Mouse (Mus musculus) brown adipose tissue, adult 24 weeks (tissue): Measurements from ENCODE around the gene Nox1. TPM values are rescaled to one million over a fixed set of nuclear protein-coding genes. Genes with fewer than 3 reads are reported as not detected.
"Not testable (repeated sequence)": the region's sequence is repeated elsewhere in the genome, so short reads cannot be mapped to it uniquely, and the experiment has no call there.

Source experiments
- H3K27ac ChIP-seq: fragments of 200-500 bp; replicated peaks from 2 replicates; pipeline ENCODE4 v1.5.1; 2012; ENCODE audit warnings: low read depth, mild to moderate bottlenecking, low read length
- H3K4me1 ChIP-seq: fragments of 200-500 bp; 2 replicates; pipeline ENCODE4 v1.6.1; 2012; ENCODE audit warnings: low read length, mixed read lengths; ENCODE audit not compliant: control insufficient read depth, insufficient read depth, insufficient read length
- H3K4me3 ChIP-seq: fragments of 200-500 bp; 2 replicates; pipeline ENCODE4 v1.5.1; 2012; ENCODE audit warnings: low read depth, mild to moderate bottlenecking, low read length, moderate library complexity; ENCODE audit not compliant: insufficient read depth
- polyA plus RNA-seq: library from polyadenylated mRNA; stranded (reverse); fragments of >200 nt; gene quantifications from 2 replicates; pipeline ENCODE4 v1.2.4, GENCODE M21; 2012; ENCODE audit not compliant: missing spikeins, insufficient read depth, insufficient read length

The Nox1 gene
- polyA plus RNA-seq, result not detected in 2 replicates

- H3K4me1 ChIP-seq, result no peaks in the 10 kb centered on the region
- no peak within 1 kb of the TSS for H3K4me3 ChIP-seq
- H3K27ac ChIP-seq, result no peak within 1 kb of the TSS
These were observed at the start of gene Nox1 for GRCm38 (mm10) chrX:134221856-134222255. Gene Nox1 (minus strand): TSS chrX:134221956.

- no peak overlapping the region for H3K4me3 ChIP-seq
- H3K27ac ChIP-seq, result no peak overlapping the region
- H3K4me1 ChIP-seq, result no peaks in the 10 kb centered on the region
These were observed 40.4 kb upstream of the Nox1 start for GRCm38 (mm10) chrX:134262129-134262528.

- Histone ChIP-seq H3K4me3 (no peak overlapping the region), H3K27ac (no peak overlapping the region), H3K4me1 (no peaks in the 10 kb centered on the region)
These were observed 39.4 kb upstream of the Nox1 start for GRCm38 (mm10) chrX:134261191-134261590.

DNA sequence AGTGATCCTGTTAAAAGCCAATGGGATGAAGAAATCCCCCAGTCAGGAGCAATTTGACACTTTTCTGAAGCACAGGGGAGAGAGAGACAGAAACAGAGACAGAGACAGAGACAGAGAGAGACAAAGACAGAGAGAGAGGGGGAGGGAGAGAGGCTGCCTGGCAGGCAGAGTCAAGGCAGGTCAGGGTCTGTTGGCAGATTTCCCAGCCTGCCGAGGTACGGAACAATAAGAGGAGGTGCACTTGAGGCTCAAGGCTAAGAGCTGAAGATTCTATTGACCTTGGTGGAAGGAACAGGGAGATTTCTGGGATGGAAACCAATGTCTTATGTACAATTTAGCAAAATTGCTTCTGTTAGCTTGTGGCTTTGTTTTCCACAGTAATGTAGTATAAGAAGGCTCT is 26.4 kb upstream of the Nox1 start:
- Histone ChIP-seq H3K4me1 (no peaks in the 10 kb centered on the region), H3K4me3 (no peak overlapping the region), H3K27ac (no peak overlapping the region)

GRCm38 (mm10) chrX:134245946-134246345 is 24.2 kb upstream of the Nox1 start:
- H3K27ac ChIP-seq, result no peak overlapping the region
- H3K4me1 ChIP-seq, result no peaks in the 10 kb centered on the region
- no peak overlapping the region for H3K4me3 ChIP-seq

- Histone ChIP-seq H3K4me1 (no peaks in the 10 kb centered on the region), H3K4me3 (no peak overlapping the region), H3K27ac (no peak overlapping the region)
These were observed 16.5 kb upstream of the Nox1 start for GRCm38 (mm10) chrX:134238266-134238665.

- H3K4me1 ChIP-seq, result no peaks in the 10 kb centered on the region
- H3K27ac ChIP-seq, result no peak overlapping the region
- H3K4me3 ChIP-seq, result no peak overlapping the region
These were observed 11.3 kb upstream of the Nox1 start for GRCm38 (mm10) chrX:134233048-134233447.

- no peaks in the 10 kb centered on the region for H3K4me1 ChIP-seq
- no peak overlapping the region for H3K27ac ChIP-seq
- no peak overlapping the region for H3K4me3 ChIP-seq
These were observed 1.1 kb downstream of the Nox1 start for GRCm38 (mm10) chrX:134220618-134221017.

DNA sequence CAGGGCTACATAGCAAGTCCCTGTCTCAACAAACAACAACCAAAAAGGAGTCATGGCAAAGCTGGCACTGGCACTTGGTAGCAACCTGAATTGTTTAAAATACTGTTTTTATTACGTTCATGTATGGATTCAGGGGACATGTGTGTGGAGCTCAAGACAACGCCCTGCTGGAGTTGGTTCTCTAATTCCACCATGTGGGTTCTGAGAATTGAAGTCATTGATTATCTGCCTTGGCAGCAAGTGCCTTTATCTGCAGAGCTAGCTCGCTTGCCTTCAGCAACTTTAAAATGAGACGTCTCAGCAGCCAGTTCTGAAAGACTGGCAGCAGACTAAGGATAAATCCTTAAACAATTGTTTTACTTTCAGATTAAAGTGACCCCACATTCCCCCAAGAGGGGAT is 3.6 kb downstream of the Nox1 start:
- H3K27ac ChIP-seq, result no peak overlapping the region
- no peaks in the 10 kb centered on the region for H3K4me1 ChIP-seq
- H3K4me3 ChIP-seq, result no peak overlapping the region

DNA sequence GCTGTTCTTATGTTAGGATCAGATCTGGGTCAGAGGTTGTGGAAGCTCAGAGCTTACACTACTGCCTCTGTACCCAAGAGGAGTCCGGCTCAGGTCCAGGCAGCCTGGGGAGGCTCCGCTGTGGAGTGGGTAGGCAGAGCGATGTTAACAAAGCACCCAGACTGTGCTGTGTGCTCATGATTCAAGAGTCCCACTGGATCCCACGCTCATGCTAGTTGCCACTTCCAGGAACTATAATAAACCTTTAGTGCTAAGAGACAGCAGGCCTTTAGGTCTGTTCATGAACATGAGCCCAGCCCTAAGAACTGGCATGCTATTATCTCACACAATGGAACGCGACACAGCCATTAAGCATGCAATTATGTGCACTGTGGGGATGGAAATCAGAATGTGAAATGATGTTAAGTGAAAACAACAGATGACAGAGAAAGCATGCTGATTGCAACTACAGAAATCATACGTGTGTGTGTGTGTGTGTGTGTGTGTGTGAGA is 10.6 kb downstream of the Nox1 start:
- H3K4me1 ChIP-seq, result no peaks in the 10 kb centered on the region
- H3K4me3 ChIP-seq, result no peak overlapping the region
- H3K27ac ChIP-seq, result no peak overlapping the region

DNA sequence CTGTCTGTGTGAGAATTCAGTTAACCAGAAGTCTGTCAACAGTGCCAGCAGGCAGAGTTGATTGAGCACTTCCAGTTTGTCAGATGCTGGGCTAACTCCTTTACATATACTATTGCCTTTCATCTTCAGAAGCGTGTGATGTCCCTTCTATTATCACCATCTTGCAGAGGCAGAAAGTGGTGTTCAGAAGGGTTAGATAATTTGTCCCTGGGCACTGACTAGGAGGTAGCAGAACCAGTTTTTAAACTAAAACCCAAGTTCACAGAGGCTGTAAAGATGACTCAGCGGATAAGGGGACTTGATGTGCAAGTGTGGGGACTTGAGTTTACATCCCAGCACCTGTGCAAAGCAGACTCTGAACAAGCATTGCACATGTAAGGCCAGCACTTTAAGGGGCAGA is 13.3 kb downstream of the Nox1 start:
- H3K27ac ChIP-seq, result no peak overlapping the region
- H3K4me1 ChIP-seq, result no peaks in the 10 kb centered on the region
- no peak overlapping the region for H3K4me3 ChIP-seq

GRCm38 (mm10) chrX:134187201-134187600 is 34.6 kb downstream of the Nox1 start, which contains the start of gene Arl13a:
Gene Arl13a (plus strand): TSS chrX:134187501.
- not testable (repeated sequence) for H3K4me3 ChIP-seq, H3K4me1 ChIP-seq, H3K27ac ChIP-seq

DNA sequence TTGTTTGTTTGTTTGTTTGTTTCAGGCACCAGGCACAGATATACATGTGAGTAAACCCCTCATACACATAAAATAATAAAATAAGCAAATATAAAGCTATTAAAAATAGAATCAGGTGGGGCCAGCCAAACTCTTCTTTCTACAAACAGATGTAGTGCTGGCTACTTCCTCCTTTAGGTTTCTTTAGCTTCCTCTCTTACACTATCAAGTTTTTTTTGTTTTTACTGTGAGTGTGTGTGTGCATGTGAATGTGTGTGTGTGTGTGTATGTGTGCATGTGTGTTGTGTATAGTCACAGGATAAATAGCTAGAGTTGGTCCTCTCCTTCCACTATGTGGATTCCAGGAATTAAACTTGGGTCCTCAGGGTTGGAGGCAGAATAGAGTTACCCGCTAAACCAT is 47.1 kb downstream of the Nox1 start:
- Histone ChIP-seq H3K4me1 (no peaks in the 10 kb centered on the region), H3K4me3 (no peak overlapping the region), H3K27ac (no peak overlapping the region)

- Histone ChIP-seq H3K4me1 (no peaks in the 10 kb centered on the region), H3K4me3 (no peak overlapping the region), H3K27ac (no peak overlapping the region)
These were observed 51.2 kb downstream of the Nox1 start for GRCm38 (mm10) chrX:134170584-134170983.

DNA sequence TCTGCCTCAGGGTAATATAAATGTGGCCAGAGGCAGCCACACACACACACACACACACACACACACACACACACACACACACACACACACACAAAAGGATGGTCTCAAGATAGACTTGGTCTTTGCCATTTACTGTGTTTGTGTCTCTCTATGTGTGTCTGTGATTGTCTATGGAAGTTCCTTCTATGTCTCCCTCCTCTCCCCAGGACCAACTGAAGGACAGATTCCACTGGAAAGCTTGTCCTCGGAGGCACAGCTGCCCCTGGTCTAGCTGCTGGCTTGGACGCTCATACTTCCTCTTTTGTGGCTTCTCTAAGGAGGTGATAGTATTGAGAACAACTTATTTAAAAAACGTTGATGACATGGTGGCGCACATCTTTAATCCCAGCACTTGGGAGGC is 58.3 kb downstream of the Nox1 start:
- Histone ChIP-seq H3K27ac (no peak overlapping the region), H3K4me1 (0 out of 2 replicates have a peak, but pooled peaks cover 2% of the 10 kb centered on the region)

GRCm38 (mm10) chrX:134162826-134163225 is 58.9 kb downstream of the Nox1 start:
- Histone ChIP-seq H3K4me3 (0 out of 2 replicates have a peak overlapping the region, but pooled peaks have one; percentile 5), H3K4me1 (0 out of 2 replicates have a peak, but pooled peaks cover 2% of the 10 kb centered on the region), H3K27ac (no peak overlapping the region)

More for the DNA sequence above, 58.3 kb downstream of the Nox1 start:
- no peak overlapping the region for H3K4me3 ChIP-seq
